Mouse (Mus musculus) embryonic facial prominence, embryonic 14.5 days (tissue): ENCODE results near the gene Apex1. TPM values are rescaled to one million over a fixed set of nuclear protein-coding genes. Genes with fewer than 3 reads are reported as not detected.
"Not testable (repeated sequence)": the region's sequence is repeated elsewhere in the genome, so short reads cannot be mapped to it uniquely, and the experiment has no call there.

Experiments used
- ATAC-seq: fragments of 200-750 bp; cut with Nextera tagmentation; 2 replicates; pipeline ENCODE4 v1.8.0; 2017; ENCODE audit warnings: low read depth, moderate number of reproducible peaks, moderate TSS enrichment
- DNase-seq: peaks from one replicate; pipeline ENCODE4 v3.0.0-alpha.2; 2015; ENCODE audit warnings: low spot score
- H3K27ac ChIP-seq: fragments of 300-500 bp; sonication (generic); replicated peaks from 2 replicates; pipeline ENCODE4 v1.5.1; 2014; ENCODE audit warnings: low read depth, mild to moderate bottlenecking, low read length, moderate library complexity
- H3K27me3 ChIP-seq: fragments of 300-500 bp; sonication (generic); replicated peaks from 2 replicates; pipeline ENCODE4 v1.6.1; 2014; ENCODE audit warnings: low read length; ENCODE audit not compliant: control insufficient read depth, insufficient read depth
- H3K36me3 ChIP-seq: fragments of 300-500 bp; sonication (generic); 2 replicates; pipeline ENCODE4 v1.6.1; 2014; ENCODE audit warnings: low read length, mixed read lengths; ENCODE audit not compliant: control insufficient read depth, insufficient read depth
- H3K4me1 ChIP-seq: fragments of 300-500 bp; sonication (generic); 2 replicates; pipeline ENCODE4 v1.6.1; 2014; ENCODE audit warnings: antibody characterized with exemption, low read length; ENCODE audit not compliant: control insufficient read depth, insufficient read depth
- H3K4me2 ChIP-seq: fragments of 300-500 bp; sonication (generic); 2 replicates; pipeline ENCODE4 v1.6.1; 2014; ENCODE audit warnings: low read depth, mild to moderate bottlenecking, low read length, moderate library complexity, mixed read lengths
- H3K4me3 ChIP-seq: fragments of 300-500 bp; sonication (generic); 2 replicates; pipeline ENCODE4 v1.5.1; 2014; ENCODE audit warnings: low read depth, mild to moderate bottlenecking, low read length
- H3K9ac ChIP-seq: fragments of 300-500 bp; sonication (generic); 2 replicates; pipeline ENCODE4 v1.6.1; 2014; ENCODE audit warnings: low read depth, mild to moderate bottlenecking, low read length, moderate library complexity, mixed read lengths
- H3K9me3 ChIP-seq: fragments of 300-500 bp; sonication (generic); 2 replicates; pipeline ENCODE4 v1.6.1; 2016; ENCODE audit warnings: low read length; ENCODE audit not compliant: control insufficient read depth
- WGBS: fragments of 180-500 bp; shearing (Covaris S2); extraction: QIAGEN DNeasy Blood & Tissue Kit; methylation state at CpG from one replicate; pipeline ENCODE4 v1.1.7; 2014; 5-methylcytosine and 5-hydroxymethylcytosine counted together
- polyA plus RNA-seq: library from polyadenylated mRNA; unstranded; fragments of >200 nt; fragmentation: Nextera tagmentation; extraction: Ambion mirVana; gene quantifications from 2 replicates; pipeline ENCODE4 v1.2.1, GENCODE M21; 2014

The Apex1 gene
- polyA plus RNA-seq, 1 experiment from 2014 or later, result 177 TPM

DNA sequence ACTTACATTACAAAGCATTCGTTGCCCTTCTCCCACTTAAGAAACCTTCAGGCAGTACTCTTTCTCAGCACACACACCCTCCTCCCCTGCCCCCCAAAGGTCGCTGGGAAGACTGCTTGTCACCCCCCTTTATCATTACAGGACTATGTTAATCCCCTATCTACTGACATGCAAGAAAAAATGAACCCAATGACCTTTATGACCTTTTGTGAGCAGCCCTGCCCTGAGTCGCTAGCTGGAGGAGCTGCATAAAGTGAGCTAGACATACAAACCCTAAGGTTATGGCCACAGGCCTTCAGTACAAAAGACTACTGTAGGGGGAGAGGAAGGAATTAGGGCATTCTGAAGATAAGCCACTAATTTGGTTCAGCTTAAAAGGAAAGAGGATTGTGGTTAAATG, 13.4 kb upstream of the Apex1 start:
- Histone ChIP-seq H3K4me2 (no peak overlapping the region), H3K4me1 (no peaks in the 10 kb centered on the region), H3K4me3 (no peak overlapping the region), H3K27me3 (no peaks in the 10 kb centered on the region), H3K27ac (no peak overlapping the region), H3K9me3 (no peaks in the 10 kb centered on the region), H3K9ac (no peak overlapping the region), H3K36me3 (peaks cover 47% of the 10 kb centered on the region)
- ATAC-seq (no peak), DNase-seq (no peak)
- WGBS, result 35% methylated on average over 3 of the region's 3 CpGs

DNA sequence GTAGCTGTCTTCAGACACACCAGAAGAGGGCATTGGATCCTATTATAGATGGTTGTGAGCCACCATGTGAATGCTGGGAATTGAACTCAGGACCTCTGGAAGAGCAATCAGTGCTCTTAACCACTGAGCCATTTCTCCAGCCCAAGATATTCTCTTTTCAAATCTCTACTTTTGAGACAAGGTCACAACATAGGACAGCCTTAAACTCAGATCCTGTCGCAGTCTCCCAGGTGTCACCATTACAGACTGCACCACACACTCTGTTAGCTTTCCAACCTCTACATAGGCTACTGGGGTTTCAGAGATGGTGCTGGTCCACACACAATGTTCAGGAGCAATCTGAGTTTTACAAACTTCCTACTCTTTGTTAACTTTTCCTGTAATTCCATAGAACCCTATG, 1.3 kb upstream of the Apex1 start:
- H3K4me2 ChIP-seq, result peak overlapping the region; percentile 88
- not testable (repeated sequence) for H3K27me3 ChIP-seq, H3K9me3 ChIP-seq, DNase-seq, ATAC-seq
- peak overlapping the region; percentile 71 for H3K4me3 ChIP-seq
- peak overlapping the region; percentile 95; the same call in 1 of the 2 replicates for H3K27ac ChIP-seq
- 0 out of 2 replicates have a peak, but pooled peaks cover 11% of the 10 kb centered on the region for H3K4me1 ChIP-seq
- WGBS, result 70% methylated on average over 1 of the region's 1 CpGs
- peaks cover 39% of the 10 kb centered on the region for H3K36me3 ChIP-seq
- peak overlapping the region; percentile 86 for H3K9ac ChIP-seq

DNA sequence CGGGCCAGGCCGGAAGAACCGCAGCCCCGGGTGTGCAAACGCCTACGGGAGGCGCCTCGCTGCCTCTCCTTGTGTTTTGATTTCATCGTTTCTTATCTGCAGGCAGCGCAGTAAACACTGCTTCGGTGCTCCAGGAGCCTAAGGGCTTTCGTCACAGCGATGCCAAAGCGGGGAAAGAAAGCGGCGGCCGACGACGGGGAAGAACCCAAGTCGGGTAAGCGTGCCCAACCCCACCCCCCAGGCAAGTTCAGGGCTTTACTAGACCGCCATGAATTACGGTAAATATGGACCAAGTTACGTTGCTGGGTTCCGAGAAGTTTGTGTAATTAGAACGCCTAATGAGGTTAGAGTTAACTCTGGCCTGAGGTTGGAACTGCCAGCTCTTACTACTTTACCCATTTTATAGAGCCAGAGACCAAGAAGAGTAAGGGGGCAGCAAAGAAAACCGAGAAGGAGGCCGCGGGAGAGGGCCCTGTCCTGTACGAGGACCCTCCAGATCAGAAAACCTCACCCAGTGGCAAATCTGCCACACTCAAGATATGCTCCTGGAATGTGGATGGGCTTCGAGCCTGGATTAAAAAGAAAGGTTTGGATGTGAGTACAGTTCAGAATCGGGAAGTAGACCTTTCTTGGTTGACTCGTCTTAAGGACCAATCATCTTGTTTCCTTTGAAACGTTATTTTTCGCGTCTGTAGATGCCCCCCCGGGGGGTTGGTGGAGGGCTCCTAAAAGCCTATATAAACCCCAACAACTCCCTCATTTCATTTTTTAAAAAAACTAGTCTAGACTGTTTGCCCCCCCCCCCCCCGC, 548 bp downstream of the Apex1 start:
- DNase-seq (no peak), ATAC-seq (peak; percentile 35)
- H3K36me3 ChIP-seq, result peaks cover 35% of the 10 kb centered on the region
- H3K4me2 ChIP-seq, result peak overlapping the region; percentile 88
- H3K9ac ChIP-seq, result peak overlapping the region; percentile 86
- peak overlapping the region; percentile 71 for H3K4me3 ChIP-seq
- no peaks in the 10 kb centered on the region for H3K27me3 ChIP-seq
- no peaks in the 10 kb centered on the region for H3K9me3 ChIP-seq
- H3K4me1 ChIP-seq, result 0 out of 2 replicates have a peak, but pooled peaks cover 16% of the 10 kb centered on the region
- WGBS, result 1% methylated on average over 38 of the region's 38 CpGs
- peak overlapping the region; percentile 95 for H3K27ac ChIP-seq

DNA sequence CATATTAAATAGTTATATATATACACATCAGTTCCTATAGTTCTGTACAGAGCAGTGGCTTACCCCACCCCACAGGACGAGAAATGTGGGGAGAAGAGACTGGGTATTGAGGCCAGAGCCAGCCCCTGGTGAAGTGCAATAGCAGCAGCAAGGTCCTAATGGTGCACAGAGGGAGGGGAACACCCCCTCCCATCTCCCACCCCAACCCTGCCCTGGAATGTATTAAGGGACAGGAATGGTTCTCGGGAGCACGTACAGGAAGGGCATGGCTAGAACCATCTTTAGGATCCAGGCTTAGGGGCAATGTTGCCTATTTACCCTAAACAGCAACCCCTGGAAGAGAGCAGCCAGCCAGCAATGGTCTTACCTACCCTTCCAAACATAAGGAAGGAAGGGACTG, 2.6 kb downstream of the Apex1 start:
- 53% methylated on average over 3 of the region's 3 CpGs for WGBS
- no peaks in the 10 kb centered on the region for H3K9me3 ChIP-seq
- no peak overlapping the region for H3K27ac ChIP-seq
- H3K4me3 ChIP-seq, result no peak overlapping the region
- ATAC-seq, result no peak
- no peak for DNase-seq
- 0 out of 2 replicates have a peak, but pooled peaks cover 16% of the 10 kb centered on the region for H3K4me1 ChIP-seq
- H3K27me3 ChIP-seq, result no peaks in the 10 kb centered on the region
- no peak overlapping the region for H3K4me2 ChIP-seq
- peaks cover 35% of the 10 kb centered on the region for H3K36me3 ChIP-seq
- no peak overlapping the region for H3K9ac ChIP-seq

DNA sequence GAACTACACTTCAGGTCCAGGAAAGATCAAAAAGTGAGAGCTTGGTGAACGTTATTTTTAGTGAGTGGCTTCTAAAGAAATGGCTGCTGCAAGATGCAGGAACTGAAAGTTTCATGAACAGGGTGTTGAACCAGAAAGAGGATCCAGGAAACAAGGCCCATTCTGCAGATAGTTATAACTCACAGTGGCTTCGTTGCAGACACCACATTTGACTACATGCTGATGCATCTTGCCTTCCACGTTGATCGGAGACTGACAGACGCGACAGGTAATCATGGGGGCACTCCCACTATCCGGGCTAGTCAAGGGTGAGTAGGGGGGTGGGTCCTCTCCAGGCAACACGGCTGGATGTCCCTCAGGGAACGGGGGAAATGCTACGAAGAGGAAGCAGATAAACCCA, 5.2 kb downstream of the Apex1 start:
- Histone ChIP-seq H3K27ac (peak overlapping the region; percentile 84), H3K9me3 (no peaks in the 10 kb centered on the region)

DNA sequence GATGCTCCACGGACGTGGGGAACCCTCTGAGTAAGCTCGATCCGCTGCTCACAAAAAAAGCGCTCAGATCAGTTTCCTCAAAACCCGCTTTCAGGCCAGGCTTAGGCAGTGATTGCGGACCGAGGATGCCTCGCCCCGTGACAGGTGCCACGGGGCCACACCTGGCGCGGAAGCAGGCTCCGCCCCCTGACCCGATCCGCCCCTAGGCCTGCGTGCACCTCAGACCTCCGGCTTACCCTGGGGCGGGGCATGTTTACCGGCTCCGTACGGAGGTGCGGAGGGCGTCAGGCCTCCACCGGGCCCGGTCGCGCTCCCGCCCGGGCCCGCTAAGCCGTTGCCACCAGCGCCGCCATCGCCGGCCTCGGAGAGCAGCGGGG, 5.6 kb downstream of the Apex1 start:
- 1% methylated on average over 28 of the region's 38 CpGs for WGBS
- peak; percentile 30 for DNase-seq
- H3K9ac ChIP-seq, result peak overlapping the region; percentile 96

More for the DNA sequence above, 5.2 kb downstream of the Apex1 start:
- H3K4me2 ChIP-seq, result peak overlapping the region; percentile 82
- H3K27me3 ChIP-seq, result no peaks in the 10 kb centered on the region
- H3K9ac ChIP-seq, result peak overlapping the region; percentile 96
- 18% methylated on average over 10 of the region's 10 CpGs for WGBS
- peak overlapping the region; percentile 83 for H3K4me3 ChIP-seq
- 0 out of 2 replicates have a peak, but pooled peaks cover 10% of the 10 kb centered on the region for H3K4me1 ChIP-seq
- ATAC-seq (no peak), DNase-seq (no peak)
- peaks cover 35% of the 10 kb centered on the region for H3K36me3 ChIP-seq

DNA sequence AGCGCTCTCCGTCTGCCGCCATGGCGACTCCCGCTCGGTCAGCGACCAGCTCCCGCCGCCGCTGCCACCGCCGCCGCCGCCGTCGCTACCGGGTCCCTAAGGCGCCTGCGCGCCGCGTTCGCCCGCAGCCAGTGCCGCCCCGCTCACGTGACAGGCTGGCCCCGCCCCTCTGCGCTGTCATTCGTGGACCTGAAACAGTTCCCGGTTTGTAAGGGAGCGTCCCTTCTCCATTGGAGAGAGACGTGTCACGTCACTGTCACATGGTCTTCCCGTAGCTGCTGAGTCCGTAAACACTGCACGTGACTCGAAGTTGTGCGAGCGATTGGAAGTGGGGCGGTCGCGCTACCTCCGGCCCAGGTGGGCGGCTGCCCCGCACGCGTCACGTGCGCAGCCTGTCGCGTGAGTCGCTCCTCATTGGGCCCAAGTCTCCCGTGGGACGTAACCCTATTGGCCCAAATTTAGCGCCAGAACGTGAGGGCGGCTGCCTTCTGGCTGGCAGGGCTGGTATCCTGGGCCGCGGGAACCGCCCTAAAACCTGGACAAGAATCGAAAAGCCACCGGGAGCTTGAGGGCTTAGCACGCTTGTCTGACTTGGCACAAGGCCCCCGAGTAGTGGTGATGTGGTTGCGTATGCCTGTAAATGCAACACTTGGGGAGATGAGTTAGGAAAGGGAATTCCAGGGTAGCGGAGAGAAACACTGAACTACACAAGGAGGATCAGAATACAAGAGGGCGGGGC, 6.2 kb downstream of the Apex1 start, which contains the start of the genes Pip4p1 and Pnp:
Gene Pip4p1 (minus strand): TSS at position 103 of the 739 bp plus-strand sequence.
Gene Pnp (plus strand): TSS at position 329 of the 739 bp plus-strand sequence.
- under 1% methylated on average over 42 of the region's 68 CpGs for WGBS
- peak within 1 kb of the TSS; percentile 83 for H3K4me3 ChIP-seq

More for the DNA sequence above, 5.6 kb downstream of the Apex1 start:
- Histone ChIP-seq H3K4me1 (0 out of 2 replicates have a peak, but pooled peaks cover 10% of the 10 kb centered on the region), H3K9me3 (no peaks in the 10 kb centered on the region), H3K4me2 (peak overlapping the region; percentile 82), H3K27ac (peak overlapping the region; percentile 84), H3K4me3 (peak overlapping the region; percentile 83), H3K27me3 (no peaks in the 10 kb centered on the region), H3K36me3 (peaks cover 35% of the 10 kb centered on the region)
- ATAC-seq, result peak; percentile 20

DNA sequence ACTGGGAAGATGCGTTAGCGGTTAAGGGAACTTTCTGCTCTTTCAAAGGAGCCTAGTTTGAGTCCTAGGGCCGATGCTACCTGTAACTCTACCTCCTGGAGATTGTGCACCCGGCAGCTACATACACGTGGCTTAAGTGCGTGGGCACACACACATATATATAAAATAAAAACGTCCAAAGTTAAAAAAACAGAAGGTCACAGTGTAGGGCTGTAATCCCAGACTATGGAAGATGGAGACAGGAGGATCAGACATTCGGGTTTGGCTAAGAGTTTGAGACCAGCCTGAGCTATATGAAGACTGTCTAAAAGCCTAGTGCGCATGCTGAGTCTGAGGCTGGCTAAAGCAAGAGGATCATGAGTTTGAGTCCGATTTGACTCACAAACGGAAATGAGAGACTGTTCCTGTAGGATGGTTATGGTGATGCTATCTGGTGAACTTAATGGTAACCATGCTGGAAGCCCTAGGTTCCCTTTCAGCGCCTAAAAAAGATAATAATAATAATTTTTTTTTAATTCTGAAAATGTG, 6.8 kb downstream of the Apex1 start:
- DNase-seq, result no peak
- no peak for ATAC-seq
- WGBS, result 10% methylated on average over 12 of the region's 12 CpGs
- Histone ChIP-seq H3K9me3 (no peaks in the 10 kb centered on the region), H3K9ac (peak overlapping the region; percentile 69), H3K4me3 (peak overlapping the region; percentile 83), H3K36me3 (peaks cover 29% of the 10 kb centered on the region), H3K4me1 (0 out of 2 replicates have a peak, but pooled peaks cover 5% of the 10 kb centered on the region), H3K27me3 (no peaks in the 10 kb centered on the region), H3K4me2 (peak overlapping the region; percentile 71), H3K27ac (peak overlapping the region; percentile 92)

More for the DNA sequence above, 6.2 kb downstream of the Apex1 start, which contains the start of the genes Pip4p1 and Pnp:
- ATAC-seq (peak; percentile 100), DNase-seq (peak; percentile 100)
- H3K36me3 ChIP-seq, result peaks cover 35% of the 10 kb centered on the region
- peak within 1 kb of the TSS; percentile 82 for H3K4me2 ChIP-seq
- H3K9ac ChIP-seq, result peak within 1 kb of the TSS; percentile 96
- H3K27me3 ChIP-seq, result no peaks in the 10 kb centered on the region
- no peaks in the 10 kb centered on the region for H3K9me3 ChIP-seq
- peak within 1 kb of the TSS; percentile 92 for H3K27ac ChIP-seq
- H3K4me1 ChIP-seq, result 0 out of 2 replicates have a peak, but pooled peaks cover 8% of the 10 kb centered on the region
